Mouse (Mus musculus) liver, embryonic 14.5 days (tissue): ENCODE results near the gene Abcf2. TPM values are rescaled to one million over a fixed set of nuclear protein-coding genes. Genes with fewer than 3 reads are reported as not detected.
"Not testable (repeated sequence)": the region's sequence is repeated elsewhere in the genome, so short reads cannot be mapped to it uniquely, and the experiment has no call there.

Experiments used
- ATAC-seq: fragments of 200-750 bp; cut with Nextera tagmentation; 2 replicates; pipeline ENCODE4 v1.8.0; 2017; ENCODE audit warnings: moderate number of reproducible peaks, mild to moderate bottlenecking, moderate library complexity; ENCODE audit not compliant: insufficient read depth
- DNase-seq, 3 experiments: peaks; one replicate each; pipeline ENCODE4 v3.0.0-alpha.2; 2012 to 2013; ENCODE audit warnings: low read depth in 3 of 3, low spot score in 3 of 3
- H3K27ac ChIP-seq: fragments of 300-500 bp; sonication (generic); 2 replicates; pipeline ENCODE4 v1.5.1; 2014; ENCODE audit warnings: moderate library complexity, mild to moderate bottlenecking, control low read depth, inconsistent platforms
- H3K27me3 ChIP-seq: fragments of 300-500 bp; sonication (generic); 2 replicates; pipeline ENCODE4 v1.6.1; 2014; ENCODE audit warnings: mild to moderate bottlenecking, low read length, moderate library complexity; ENCODE audit not compliant: control insufficient read depth, insufficient read depth
- H3K36me3 ChIP-seq: fragments of 300-500 bp; sonication (generic); replicated peaks from 2 replicates; pipeline ENCODE4 v1.6.1; 2014; ENCODE audit warnings: low read depth; ENCODE audit not compliant: control insufficient read depth, insufficient read depth
- H3K4me1 ChIP-seq, 2 experiments: fragments of 200-500 bp in 1 of 2; fragments of 300-500 bp in 1 of 2; sonication (generic) in 1 of 2; replicated peaks; 2 replicates each; pipeline ENCODE4 v1.6.1; 2012 to 2014; ENCODE audit warnings: antibody characterized with exemption in 1 of 2, inconsistent platforms in 1 of 2, low read length in 1 of 2; ENCODE audit not compliant: control insufficient read depth in 2 of 2, insufficient read depth in 2 of 2
- H3K4me2 ChIP-seq: fragments of 300-500 bp; sonication (generic); 2 replicates; pipeline ENCODE4 v1.6.1; 2014; ENCODE audit warnings: low read depth, mild to moderate bottlenecking, control low read depth, moderate library complexity
- H3K4me3 ChIP-seq, 2 experiments: fragments of 200-500 bp in 1 of 2; fragments of 300-500 bp in 1 of 2; sonication (generic) in 1 of 2; 2 replicates each; pipeline ENCODE4 v1.5.1; 2012 to 2014; ENCODE audit warnings: low read depth in 2 of 2, low read length in 2 of 2, mild to moderate bottlenecking in 2 of 2, control low read depth in 1 of 2, inconsistent platforms in 1 of 2, moderate library complexity in 1 of 2; ENCODE audit not compliant: insufficient read depth in 1 of 2
- H3K9ac ChIP-seq: fragments of 300-500 bp; sonication (generic); replicated peaks from 2 replicates; pipeline ENCODE4 v1.6.1; 2014; ENCODE audit warnings: mild to moderate bottlenecking, control low read depth, moderate library complexity
- H3K9me3 ChIP-seq: fragments of 300-500 bp; sonication (generic); 2 replicates; pipeline ENCODE4 v1.6.1; 2016; ENCODE audit warnings: low read length, mixed read lengths; ENCODE audit not compliant: control insufficient read depth
- CTCF ChIP-seq: IDR thresholded peaks from 2 replicates; pipeline ENCODE4 v1.5.1; 2016; ENCODE audit warnings: antibody characterized with exemption, low read depth, control low read depth
- EP300 ChIP-seq: IDR thresholded peaks from 2 replicates; pipeline ENCODE4 v1.6.1; 2016; ENCODE audit warnings: antibody characterized with exemption, low read depth
- WGBS: fragments of 180-500 bp; shearing (Covaris S2); extraction: QIAGEN DNeasy Blood & Tissue Kit; methylation state at CpG from one replicate; pipeline ENCODE4 v1.1.7; 2014; ENCODE audit not compliant: insufficient replicate concordance; 5-methylcytosine and 5-hydroxymethylcytosine counted together
- polyA plus RNA-seq, 2 experiments: library from polyadenylated mRNA; depleted of rRNA in 1 of 2; stranded (reverse) in 1 of 2; unstranded in 1 of 2; fragments of >200 nt; fragmentation: Nextera tagmentation in 1 of 2; extraction: Ambion mirVana in 1 of 2; gene quantifications; 2 replicates each; pipeline versions ENCODE4 v1.2.1 to v1.2.3; 2012 to 2014

Gene Abcf2
- polyA plus RNA-seq, 2 experiments, result 33.6 to 50.9 TPM

GRCm38 (mm10) chr5:24575948-24576347 lies 1.3 kb downstream of the Abcf2 start:
- peak overlapping the region; percentile 85; the same call in 1 of the 2 replicates for H3K9ac ChIP-seq
- H3K4me2 ChIP-seq, result peak overlapping the region; percentile 90
- H3K27ac ChIP-seq, result no peak overlapping the region
- TF ChIP-seq EP300, result no peak
- TF ChIP-seq CTCF, result no peak
- DNase-seq (no peak), ATAC-seq (no peak)
- H3K4me3 ChIP-seq, result peak overlapping the region in 1 of 2 experiments; percentile 86; a peak in 3 of 4 replicates
- peaks cover 40% of the 10 kb centered on the region for H3K36me3 ChIP-seq
- no peaks in the 10 kb centered on the region for H3K27me3 ChIP-seq
- WGBS, result 70% methylated on average over 1 of the region's 1 CpGs
- peaks cover 5 to 13% of the 10 kb centered on the region in 2 experiments for H3K4me1 ChIP-seq
- no peaks in the 10 kb centered on the region for H3K9me3 ChIP-seq

GRCm38 (mm10) chr5:24556709-24557108 lies 20.6 kb downstream of the Abcf2 start, which contains the start of gene 4931409K22Rik:
4931409K22Rik (minus strand) TSS chr5:24556809.
- H3K9ac ChIP-seq, result no peak within 1 kb of the TSS
- no peak for ATAC-seq

GRCm38 (mm10) chr5:24555335-24555734 lies 21.9 kb downstream of the Abcf2 start:
- H3K4me3 ChIP-seq, H3K4me2 ChIP-seq, H3K36me3 ChIP-seq, H3K27ac ChIP-seq, ATAC-seq, DNase-seq, H3K9ac ChIP-seq, H3K4me1 ChIP-seq, H3K9me3 ChIP-seq, H3K27me3 ChIP-seq: not testable (repeated sequence)
- WGBS, result 74% methylated on average over 7 of the region's 7 CpGs

More at GRCm38 (mm10) chr5:24556709-24557108, 20.6 kb downstream of the Abcf2 start, which contains the start of gene 4931409K22Rik:
- WGBS, result 54% methylated on average over 2 of the region's 2 CpGs
- Histone ChIP-seq H3K4me2 (no peak within 1 kb of the TSS), H3K4me1 (no peaks in the 10 kb centered on the region), H3K4me3 (no peak within 1 kb of the TSS), H3K27me3 (no peaks in the 10 kb centered on the region), H3K27ac (no peak within 1 kb of the TSS), H3K9me3 (no peaks in the 10 kb centered on the region), H3K36me3 (no peaks in the 10 kb centered on the region)
- DNase-seq, result no peak
- no peak for TF ChIP-seq CTCF
- no peak for TF ChIP-seq EP300

- no peaks in the 10 kb centered on the region for H3K4me1 ChIP-seq
- no peaks in the 10 kb centered on the region for H3K36me3 ChIP-seq
- no peak overlapping the region for H3K27ac ChIP-seq
- H3K9ac ChIP-seq, result no peak overlapping the region
- no peak for TF ChIP-seq EP300
- TF ChIP-seq CTCF, result no peak
- H3K4me3 ChIP-seq, result no peak overlapping the region
- ATAC-seq, result no peak
- H3K27me3 ChIP-seq, result no peaks in the 10 kb centered on the region; the same call in 1 of the 2 replicates
- H3K9me3 ChIP-seq, result no peaks in the 10 kb centered on the region
- no peak overlapping the region for H3K4me2 ChIP-seq
- 51% methylated on average over 5 of the region's 5 CpGs for WGBS
- DNase-seq, result no peak
These were observed 23.5 kb downstream of the Abcf2 start for GRCm38 (mm10) chr5:24553621-24554244.

- H3K27ac ChIP-seq, result no peak overlapping the region
- H3K36me3 ChIP-seq, result no peaks in the 10 kb centered on the region
- H3K27me3 ChIP-seq, result no peaks in the 10 kb centered on the region; the same call in 1 of the 2 replicates
- H3K4me1 ChIP-seq, result no peaks in the 10 kb centered on the region
- ATAC-seq (no peak), DNase-seq (no peak)
- H3K9me3 ChIP-seq, result no peaks in the 10 kb centered on the region
- H3K4me2 ChIP-seq, result no peak overlapping the region
- no peak overlapping the region for H3K9ac ChIP-seq
- 32% methylated on average over 2 of the region's 2 CpGs for WGBS
- H3K4me3 ChIP-seq, result no peak overlapping the region
- TF ChIP-seq EP300, result no peak
- TF ChIP-seq CTCF, result no peak
These were observed 26.0 kb downstream of the Abcf2 start for GRCm38 (mm10) chr5:24551317-24551688.
